ENCODE assay signal across 8 mouse cellular contexts in genomic region chr2:132575256-132575655, GRCm38 (mm10). TPM values are rescaled to one million over a fixed set of nuclear protein-coding genes. Genes with fewer than 3 reads are reported as not detected.
DNase-seq lines count a peak whose midpoint lies in the region; ATAC-seq and TF ChIP-seq lines count a peak whose summit lies in the region.

No protein-coding gene starts in this region.

- peak overlapping the region; percentile 15; the same call in 1 of the 2 replicates for H3K27ac ChIP-seq in cerebellum, adult 2 months (ENCODE audit: insufficient read depth, low read length)
- H3K27ac ChIP-seq in kidney, embryonic 15.5 days: no peak overlapping the region
- H3K27ac ChIP-seq in hindbrain, embryonic 14.5 days: no peak overlapping the region
- no peak overlapping the region for H3K27ac ChIP-seq in midbrain, embryonic 15.5 days

- TF ChIP-seq POLR2A in cerebellum, adult 2 months (IDR thresholded peaks at IDR 0.05; ENCODE audit: borderline replicate concordance, insufficient read depth, low read length): no peak

- peaks cover 15% of the 10 kb centered on the region for H3K36me3 ChIP-seq in kidney, embryonic 15.5 days
- H3K36me3 ChIP-seq in hindbrain, embryonic 14.5 days (replicated peaks; ENCODE audit: control insufficient read depth, insufficient read depth): peaks cover 17% of the 10 kb centered on the region
- peaks cover 7% of the 10 kb centered on the region; the same call in 1 of the 2 replicates for H3K36me3 ChIP-seq in midbrain, embryonic 15.5 days (replicated peaks)

- no peaks in the 10 kb centered on the region for H3K27me3 ChIP-seq in cerebellum, adult 2 months (ENCODE audit: control insufficient read depth, insufficient read depth, low read length)
- no peaks in the 10 kb centered on the region for H3K27me3 ChIP-seq in kidney, embryonic 15.5 days
- no peaks in the 10 kb centered on the region for H3K27me3 ChIP-seq in hindbrain, embryonic 14.5 days (ENCODE audit: control insufficient read depth, insufficient read depth, low read length)
- no peaks in the 10 kb centered on the region for H3K27me3 ChIP-seq in midbrain, embryonic 15.5 days (replicated peaks)

- H3K9me3 ChIP-seq in kidney, embryonic 15.5 days (replicated peaks): peaks cover 3% of the 10 kb centered on the region; the same call in 1 of the 2 replicates
- no peaks in the 10 kb centered on the region for H3K9me3 ChIP-seq in hindbrain, embryonic 14.5 days (ENCODE audit: control insufficient read depth, low read length)
- H3K9me3 ChIP-seq in midbrain, embryonic 15.5 days: no peaks in the 10 kb centered on the region

- no peak for ATAC-seq in kidney, embryonic 15.5 days (replicated peaks; ENCODE audit: low FRiP score)
- no peak for ATAC-seq in hindbrain, embryonic 14.5 days (ENCODE audit: low FRiP score)
- ATAC-seq in midbrain, embryonic 15.5 days (replicated peaks): no peak

- no peak for DNase-seq in cerebellum, adult 2 months
- no peak for DNase-seq in cerebellum, adult 18-20 months
- no peak for DNase-seq in kidney, adult 8-10 months
- DNase-seq in hindbrain, embryonic 14.5 days (ENCODE audit: low spot score): no peak
- DNase-seq in layer of hippocampus, adult 9-11 months: no peak
- DNase-seq in right cerebral cortex, postnatal 14 days: no peak

- peak overlapping the region; percentile 47 for H3K4me3 ChIP-seq in cerebellum, adult 2 months (replicated peaks; ENCODE audit: insufficient read depth, low read depth, low read length)
- no peak overlapping the region for H3K4me3 ChIP-seq in kidney, embryonic 15.5 days (replicated peaks)
- no peak overlapping the region for H3K4me3 ChIP-seq in hindbrain, embryonic 14.5 days (replicated peaks; ENCODE audit: low read length)
- H3K4me3 ChIP-seq in midbrain, embryonic 15.5 days: no peak overlapping the region

- H3K4me1 ChIP-seq in cerebellum, adult 2 months (ENCODE audit: control insufficient read depth, insufficient read depth, low read length): no peaks in the 10 kb centered on the region
- peaks cover 17% of the 10 kb centered on the region for H3K4me1 ChIP-seq in kidney, embryonic 15.5 days
- H3K4me1 ChIP-seq in hindbrain, embryonic 14.5 days (replicated peaks; ENCODE audit: control insufficient read depth, insufficient read depth, low read length): peaks cover 20% of the 10 kb centered on the region
- peaks cover 23% of the 10 kb centered on the region for H3K4me1 ChIP-seq in midbrain, embryonic 15.5 days

- peak overlapping the region; percentile 1; the same call in 1 of the 2 replicates for H3K4me2 ChIP-seq in kidney, embryonic 15.5 days
- peak overlapping the region; percentile 78 for H3K4me2 ChIP-seq in hindbrain, embryonic 14.5 days (replicated peaks)
- H3K4me2 ChIP-seq in midbrain, embryonic 15.5 days: 0 out of 2 replicates have a peak overlapping the region, but pooled peaks have one; percentile 58

- H3K9ac ChIP-seq in kidney, embryonic 15.5 days: no peak overlapping the region
- no peak overlapping the region for H3K9ac ChIP-seq in hindbrain, embryonic 14.5 days
- H3K9ac ChIP-seq in midbrain, embryonic 15.5 days: no peak overlapping the region

- TF ChIP-seq CTCF in cerebellum, adult 2 months (IDR thresholded peaks at IDR 0.05; ENCODE audit: borderline replicate concordance, insufficient read depth, low read depth, low read length): no peak

- 45% methylated on average over 3 of the region's 3 CpGs for WGBS in cerebellum, adult 2 months
- 25% methylated on average over 3 of the region's 3 CpGs for WGBS in kidney, embryonic 15.5 days
- WGBS in hindbrain, embryonic 14.5 days: 88% methylated on average over 3 of the region's 3 CpGs
- 79% methylated on average over 3 of the region's 3 CpGs for WGBS in midbrain, embryonic 15.5 days

RNA-seq across cellular contexts. Expression of gene Gpcpd1, which starts 12.3 kb away (rescaled TPM):
- polyA plus RNA-seq in cerebellum, adult 2 months (2012; rRNA removed): 81.5 and 88.2 TPM in 2 replicates
- 33.6 and 34.1 TPM in 2 replicates for polyA plus RNA-seq in kidney, embryonic 15.5 days (2015; fragmentation: Nextera tagmentation; extraction: Ambion mirVana)
- 76.5 and 102 TPM in 2 replicates for polyA plus RNA-seq in hindbrain, embryonic 14.5 days (2014; fragmentation: Nextera tagmentation; extraction: Ambion mirVana)
- 77.8 and 88.7 TPM in 2 replicates for polyA plus RNA-seq in midbrain, embryonic 15.5 days (2015; fragmentation: Nextera tagmentation; extraction: Ambion mirVana)

Comparison
In these comparisons a context has a peak if more than half of its experiments do, and no peak if none do; other contexts are left out.
1. H3K4me2 ChIP-seq: peak in every context shown above with its lines; median percentile 78 in hindbrain, embryonic 14.5 days; 58 in midbrain, embryonic 15.5 days; 1 in kidney, embryonic 15.5 days.